Mouse (Mus musculus): ENCODE measurements around the gene Sgk2.

The Sgk2 gene

DNA sequence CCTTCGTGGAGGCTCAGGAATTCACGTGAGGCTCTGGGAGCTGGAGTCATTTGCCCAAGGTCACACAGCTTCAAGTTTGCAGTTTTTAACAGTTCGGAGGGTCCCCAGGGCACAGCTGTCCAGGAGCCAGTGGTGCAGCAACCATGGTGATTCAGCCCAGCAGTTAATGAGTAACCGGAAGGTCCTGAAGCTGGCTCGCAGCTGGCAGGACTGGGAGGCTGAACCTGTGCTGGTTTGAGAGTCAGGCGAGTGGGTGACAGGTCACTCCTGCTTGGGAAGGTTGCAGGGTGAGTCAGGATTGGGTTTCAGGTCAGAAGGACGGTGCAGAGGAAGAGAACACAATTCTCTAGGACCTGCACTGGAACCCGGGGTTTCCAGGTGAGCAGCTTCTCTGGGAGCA is at the start of gene Sgk2:
Gene Sgk2 (plus strand): TSS at position 113 of the 400 bp plus-strand sequence.
- DNase-seq, result no peak

DNA sequence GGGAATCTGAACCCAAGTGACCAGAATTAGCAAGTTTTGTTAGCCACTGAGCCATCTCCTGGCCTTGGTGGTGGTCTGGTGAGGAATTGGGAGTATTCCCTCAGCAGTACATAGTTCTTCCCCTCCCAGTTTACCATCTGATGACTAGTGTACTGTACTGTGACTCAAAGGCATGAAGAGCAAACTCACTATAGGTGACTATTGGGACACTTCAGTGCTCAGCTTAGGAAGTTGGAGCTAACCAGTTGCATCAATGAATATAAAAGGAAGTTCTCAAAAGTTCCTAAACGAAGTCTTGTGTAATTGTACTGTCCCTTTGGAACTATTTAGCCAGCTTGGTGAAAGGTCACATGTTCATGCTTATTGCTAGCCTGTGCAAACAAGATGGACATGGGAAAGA is 47.6 kb upstream of the Sgk2 start:
- DNase-seq, result no peak

DNA sequence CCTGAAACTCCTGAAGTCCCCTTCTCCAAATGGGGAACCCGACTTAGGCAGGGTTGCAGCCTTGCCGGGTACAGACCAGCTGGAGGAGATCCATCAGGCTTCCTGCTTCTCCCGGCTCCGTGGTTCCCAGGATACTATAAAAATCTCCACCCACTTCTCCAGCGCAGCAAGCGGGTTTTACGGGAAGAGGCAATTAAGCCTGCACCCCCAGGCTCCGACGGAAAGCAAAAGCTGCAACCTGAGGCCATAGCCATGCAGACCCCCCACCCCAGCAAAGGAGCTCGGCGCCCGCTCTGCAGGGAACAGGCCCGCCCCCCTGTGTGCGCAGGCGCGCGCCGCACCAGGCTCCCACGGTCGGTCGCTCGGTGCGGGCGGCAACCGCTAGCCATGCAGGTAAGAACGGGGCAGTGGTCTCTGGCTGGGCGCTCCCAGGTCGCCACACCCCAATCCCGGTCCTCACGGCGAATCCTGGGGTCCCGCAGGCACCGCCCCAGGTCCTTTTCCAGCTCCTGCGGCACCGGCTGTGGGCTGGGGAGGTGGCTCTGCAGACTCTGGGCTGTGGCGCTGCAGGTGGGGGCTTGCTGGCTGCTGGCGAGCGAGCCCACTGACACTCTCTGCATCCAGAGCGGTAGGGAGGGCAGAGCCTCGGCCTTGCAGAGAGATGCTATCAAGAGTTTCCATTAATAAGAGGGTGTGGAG is 43.8 kb upstream of the Sgk2 start, which contains the start of gene L3mbtl1:
Gene L3mbtl1 (plus strand): TSS at position 325 of the 699 bp plus-strand sequence.
- DNase-seq, result peak; percentile 42

DNA sequence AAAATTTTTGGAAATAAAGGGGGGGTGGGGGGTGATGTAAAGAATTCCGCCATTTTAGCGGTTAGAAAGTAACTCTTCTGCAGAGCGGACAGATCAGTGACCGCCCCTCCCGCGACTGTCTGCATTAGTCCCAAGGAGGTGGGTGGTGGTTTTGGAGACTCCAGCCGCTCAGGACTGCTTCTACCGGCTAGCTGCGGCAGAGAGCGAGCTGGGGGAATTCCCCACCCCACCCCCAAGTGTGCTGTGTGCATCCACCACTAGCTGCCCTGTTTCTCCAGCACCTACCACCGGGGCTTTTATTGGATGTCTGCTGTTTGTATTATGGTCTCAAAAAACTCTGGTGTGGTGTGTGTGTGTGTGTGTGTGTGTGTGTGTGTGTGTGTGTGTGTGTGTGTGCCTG is 43.2 kb upstream of the Sgk2 start:
- no peak for DNase-seq

DNA sequence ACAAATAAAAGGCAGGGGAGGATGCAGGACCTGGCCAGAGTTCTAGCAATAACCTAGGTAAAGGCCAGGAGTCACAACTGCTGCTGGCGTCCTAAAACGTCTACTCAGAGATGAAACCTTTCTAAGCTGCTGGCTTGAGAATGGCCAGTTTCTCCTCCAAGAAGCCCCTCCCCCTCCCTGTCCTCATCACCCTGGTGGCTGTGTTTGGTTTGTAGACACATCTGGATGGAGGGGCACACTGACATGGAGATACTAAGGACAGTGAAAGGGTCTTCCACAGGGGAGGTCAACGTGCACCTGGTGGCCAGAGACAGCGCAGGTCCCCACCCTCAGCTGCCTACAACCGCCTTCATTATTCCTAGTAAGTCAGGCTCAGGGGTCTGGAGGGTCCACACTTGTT is 40.2 kb upstream of the Sgk2 start:
- DNase-seq, result no peak

DNA sequence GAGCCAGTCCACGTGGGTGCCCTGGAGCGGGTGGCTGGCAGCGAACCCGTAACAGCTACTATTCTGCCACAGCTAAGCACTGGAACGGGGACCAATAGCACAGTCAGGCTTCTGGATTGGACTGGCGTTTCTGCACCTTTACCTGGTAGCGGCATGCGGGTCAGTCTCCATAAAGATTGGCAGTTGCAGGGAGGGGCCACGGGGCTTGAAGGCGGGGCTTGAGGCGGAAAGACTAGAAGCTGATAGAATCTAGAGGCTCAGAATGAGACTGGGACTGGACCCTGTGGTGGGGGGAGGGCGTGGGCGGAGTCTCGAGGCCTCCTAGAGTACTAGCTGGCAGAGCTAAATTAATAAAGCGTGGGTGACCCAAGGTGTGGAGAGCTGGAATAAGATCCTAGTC is 39.4 kb upstream of the Sgk2 start:
- DNase-seq, result peak; percentile 44

DNA sequence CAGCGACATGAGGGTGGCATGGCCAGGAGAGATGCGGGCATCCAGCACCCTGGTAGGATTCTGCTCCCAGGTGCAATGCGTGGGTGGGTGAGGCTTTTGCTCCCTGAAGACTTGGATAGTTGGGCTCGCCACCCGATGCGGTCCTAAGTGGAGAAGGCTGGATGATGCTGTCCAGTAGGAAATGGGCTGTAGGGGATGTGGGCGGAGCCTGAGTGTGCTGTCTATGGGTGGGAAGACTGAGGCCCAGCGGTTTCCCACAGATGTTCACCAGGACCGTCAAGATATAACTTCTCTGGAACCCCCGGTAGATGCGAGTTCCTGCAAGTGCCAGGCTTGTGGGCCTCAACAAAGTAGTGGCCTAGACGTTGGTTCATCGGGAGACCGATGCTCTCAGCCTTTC is 38.9 kb upstream of the Sgk2 start:
- DNase-seq, result no peak

DNA sequence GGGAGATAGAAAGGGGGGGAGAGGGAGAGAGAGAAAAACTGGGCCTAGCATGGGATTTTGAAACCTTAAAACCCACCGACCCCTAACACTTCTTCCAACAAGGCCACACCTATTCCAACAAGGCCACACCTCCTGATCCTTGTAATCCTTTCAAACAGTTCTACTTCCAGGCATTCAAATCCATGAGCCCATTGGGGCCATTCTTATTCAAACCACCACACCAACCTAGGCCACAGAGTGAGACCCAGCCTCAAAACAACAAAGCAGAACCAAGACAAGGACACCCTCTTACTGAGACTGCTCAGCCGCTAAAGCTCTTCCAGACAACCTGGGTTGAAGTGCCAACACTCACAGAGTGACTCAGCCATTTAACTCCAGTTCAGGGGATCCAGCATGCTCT is 36.4 kb upstream of the Sgk2 start:
- no peak for DNase-seq

DNA sequence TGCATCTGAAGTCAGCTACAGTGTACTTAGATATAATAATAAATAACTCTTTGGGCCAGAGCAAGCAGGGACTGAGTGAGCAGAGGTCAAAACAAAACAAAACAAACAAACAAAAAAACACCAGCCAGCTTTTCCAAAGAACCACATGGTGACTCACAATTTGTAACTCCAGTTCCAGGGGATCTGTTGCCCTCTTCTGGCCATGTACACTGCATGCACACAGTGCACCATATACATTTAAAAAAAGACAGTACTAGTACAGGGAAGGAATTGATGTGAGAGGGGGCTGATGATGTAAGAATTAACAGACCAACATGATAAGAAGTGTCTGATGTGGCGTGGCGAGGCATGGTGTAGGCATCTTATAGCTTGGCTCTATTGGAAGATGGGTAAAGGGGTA is 30.3 kb upstream of the Sgk2 start:
- no peak for DNase-seq

DNA sequence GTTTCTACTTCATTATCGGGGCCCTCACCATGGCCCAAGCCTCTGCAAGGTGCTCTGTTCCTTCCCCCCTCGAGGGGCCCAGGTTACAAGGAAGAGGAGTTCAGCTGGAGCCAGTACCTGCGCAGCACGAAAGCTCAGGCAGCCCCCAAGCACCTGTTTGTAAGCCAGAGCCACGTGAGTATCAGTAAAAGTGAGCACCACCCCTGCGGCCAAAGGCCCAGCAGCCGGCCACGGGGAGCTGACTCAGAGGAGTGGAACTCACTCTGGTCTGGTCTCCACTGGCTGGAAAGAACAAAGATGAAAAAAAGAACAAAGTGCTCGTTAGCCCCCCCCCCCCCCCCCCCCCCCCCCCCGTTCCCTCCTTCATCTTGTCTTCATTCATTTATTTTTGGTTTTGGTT is 25.8 kb upstream of the Sgk2 start:
- no peak for DNase-seq

DNA sequence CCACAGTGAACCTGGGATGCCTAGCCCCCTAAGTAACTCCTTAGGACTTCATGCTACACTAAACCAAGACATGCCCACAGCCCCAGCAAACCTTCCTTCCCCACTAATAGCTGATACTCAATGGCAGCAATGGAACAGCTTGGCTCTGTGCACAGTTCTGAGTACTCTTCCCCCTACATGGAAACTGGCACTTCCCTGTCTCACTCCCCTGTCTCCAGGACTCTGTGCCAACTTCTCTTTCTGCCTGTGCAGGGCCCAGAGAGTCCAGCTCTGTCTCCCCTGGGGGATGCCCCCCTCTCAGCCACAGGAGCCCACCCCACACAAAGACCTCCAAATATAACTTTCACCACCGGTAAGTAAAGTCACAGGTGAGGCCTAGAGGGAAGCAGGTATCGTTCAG is 20.4 kb upstream of the Sgk2 start:
- no peak for DNase-seq

DNA sequence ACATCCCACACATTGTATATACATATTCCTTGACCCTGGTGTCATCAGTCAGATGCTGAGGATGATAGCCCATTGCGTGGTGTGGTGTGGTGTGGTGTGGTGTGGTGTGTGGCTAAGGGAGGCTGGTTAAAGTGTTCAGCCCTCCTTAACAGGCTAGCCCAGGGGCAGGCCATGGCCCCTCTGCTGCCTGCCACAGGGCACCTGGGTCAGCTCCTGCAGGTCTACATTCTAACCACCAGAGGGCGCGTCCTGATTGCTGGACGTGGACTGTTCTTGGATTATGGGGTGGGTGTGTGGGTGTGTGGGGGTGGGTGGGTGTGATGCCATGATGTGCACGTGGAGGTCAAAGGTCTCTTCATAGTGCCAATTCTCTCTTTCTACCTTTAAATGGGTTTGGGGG is 18.8 kb upstream of the Sgk2 start:
- DNase-seq, result no peak

DNA sequence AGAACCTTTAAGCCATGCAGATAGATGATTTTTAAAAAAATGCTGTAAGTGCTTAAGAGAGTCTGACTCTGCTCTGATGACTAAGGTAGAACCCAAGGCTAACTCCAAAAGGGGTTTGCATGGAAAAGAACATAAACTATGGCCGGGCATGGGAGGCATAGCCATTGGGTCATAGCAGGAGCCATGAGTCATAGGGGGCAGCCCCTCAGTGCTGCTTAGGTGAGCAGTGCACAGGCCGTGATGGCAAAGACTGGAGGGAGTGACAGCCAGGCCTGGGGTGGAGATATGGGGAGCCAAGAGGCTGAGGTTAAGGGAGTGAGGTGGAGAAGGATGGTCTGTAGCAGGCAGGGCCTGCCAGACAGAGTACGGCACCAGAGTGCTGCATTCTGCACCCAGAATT is 18.0 kb upstream of the Sgk2 start:
- no peak for DNase-seq

DNA sequence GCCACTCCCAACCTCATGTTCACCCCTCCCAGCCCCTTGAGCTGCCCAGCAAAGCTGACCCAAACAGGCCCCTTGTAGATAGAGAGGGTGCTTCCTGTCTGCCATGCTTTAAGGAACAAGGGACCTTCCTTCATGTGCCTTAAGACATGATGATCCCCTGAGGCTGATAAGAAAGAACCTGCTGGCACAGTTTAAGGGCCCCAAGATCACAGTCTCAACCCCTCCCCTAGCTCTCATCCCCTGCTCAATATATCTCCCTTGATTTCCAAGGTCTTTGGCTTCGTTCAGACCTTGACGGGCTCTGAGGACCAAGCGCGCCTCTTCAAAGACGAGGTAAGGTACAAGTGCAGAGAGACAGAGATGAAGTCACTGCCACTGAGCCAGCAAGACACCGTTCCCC is 16.2 kb upstream of the Sgk2 start:
- no peak for DNase-seq

DNA sequence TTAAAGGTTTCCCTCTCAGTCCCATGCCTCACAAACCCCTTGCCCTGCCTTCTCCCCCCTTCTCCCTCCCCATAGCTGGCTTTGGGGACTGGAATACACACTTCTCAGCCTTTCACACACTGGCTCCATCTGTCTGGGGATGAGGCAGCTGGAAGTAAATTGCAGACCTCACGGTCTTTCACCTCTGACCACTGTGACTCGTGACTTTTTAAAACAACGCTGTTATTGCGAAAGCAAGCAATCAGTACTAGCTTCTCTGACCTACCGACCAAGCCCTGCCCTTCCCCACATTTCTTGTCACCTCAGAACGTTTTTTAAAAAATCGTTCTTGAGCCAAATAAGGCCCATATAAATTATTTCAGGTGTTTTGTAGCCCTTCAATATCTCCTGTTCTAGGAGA is 14.4 kb upstream of the Sgk2 start:
- no peak for DNase-seq

DNA sequence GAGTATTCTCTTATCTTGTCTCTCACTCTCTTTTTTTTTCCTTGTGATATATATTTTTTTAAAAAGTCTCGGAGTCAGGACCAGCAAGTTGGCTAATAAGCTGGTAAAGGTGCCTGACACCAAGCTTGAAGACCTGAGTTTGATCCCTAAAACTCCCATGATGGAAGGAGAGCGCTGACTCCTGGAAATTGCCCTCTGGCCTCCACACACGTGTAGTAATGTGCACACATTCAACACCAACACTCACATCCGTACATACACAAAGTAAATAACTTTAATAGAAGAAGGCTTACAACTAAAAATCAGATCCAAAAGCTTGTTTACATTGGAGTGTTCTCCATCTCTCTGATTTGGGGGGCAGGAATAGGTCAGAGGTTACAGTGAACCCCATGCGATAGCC is 13.9 kb upstream of the Sgk2 start:
- DNase-seq, result no peak

DNA sequence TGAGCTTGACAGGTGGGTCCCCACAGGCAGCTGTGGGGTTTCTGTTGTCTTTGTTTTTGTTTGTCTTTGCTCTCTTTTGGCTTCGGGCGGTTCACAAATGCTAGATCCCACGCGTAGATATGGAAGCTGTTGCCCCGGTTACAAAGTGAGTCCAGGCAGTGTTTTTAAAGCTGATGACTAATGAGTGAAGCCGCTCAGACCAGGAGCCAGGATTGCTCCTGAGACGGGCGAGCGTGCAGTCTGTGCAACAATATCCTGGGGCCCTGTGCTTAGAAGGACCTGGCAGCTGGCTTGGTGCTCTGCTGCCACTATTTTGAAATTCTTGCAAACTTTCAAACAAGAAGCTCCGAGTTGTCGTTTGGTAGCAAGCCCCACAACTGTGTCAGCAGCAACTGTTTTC is 13.5 kb upstream of the Sgk2 start:
- DNase-seq, result no peak

DNA sequence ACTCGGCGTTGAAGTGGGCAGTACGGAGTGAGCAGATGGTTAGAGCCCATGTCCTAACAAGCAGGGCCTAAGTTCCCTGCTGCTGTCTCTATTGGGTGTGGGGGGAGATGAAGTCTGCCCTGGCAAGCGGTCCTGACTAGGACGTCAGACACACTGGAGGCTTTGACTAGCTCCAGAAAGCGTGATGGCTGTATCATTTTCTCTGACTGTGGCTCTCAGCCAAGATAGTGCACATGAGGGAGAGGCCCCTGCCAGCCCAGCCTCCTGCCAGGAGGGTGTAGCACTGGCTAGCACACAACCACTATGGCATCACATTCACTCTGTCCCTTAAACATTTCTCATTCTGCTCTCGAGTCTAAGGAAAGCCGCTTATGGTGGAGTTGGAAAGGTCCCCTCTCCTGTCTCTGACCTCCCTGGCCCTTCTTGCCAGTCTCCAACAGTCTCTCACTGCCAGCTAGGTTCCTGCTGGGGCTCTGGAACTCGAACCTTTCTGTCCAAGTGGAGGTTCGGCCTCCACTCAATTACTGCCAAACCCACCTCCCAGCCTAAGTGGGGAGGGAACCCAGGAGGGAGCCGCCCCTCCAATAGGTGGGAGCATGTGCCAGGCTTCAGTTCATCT is 11.9 kb upstream of the Sgk2 start:
- no peak for DNase-seq

DNA sequence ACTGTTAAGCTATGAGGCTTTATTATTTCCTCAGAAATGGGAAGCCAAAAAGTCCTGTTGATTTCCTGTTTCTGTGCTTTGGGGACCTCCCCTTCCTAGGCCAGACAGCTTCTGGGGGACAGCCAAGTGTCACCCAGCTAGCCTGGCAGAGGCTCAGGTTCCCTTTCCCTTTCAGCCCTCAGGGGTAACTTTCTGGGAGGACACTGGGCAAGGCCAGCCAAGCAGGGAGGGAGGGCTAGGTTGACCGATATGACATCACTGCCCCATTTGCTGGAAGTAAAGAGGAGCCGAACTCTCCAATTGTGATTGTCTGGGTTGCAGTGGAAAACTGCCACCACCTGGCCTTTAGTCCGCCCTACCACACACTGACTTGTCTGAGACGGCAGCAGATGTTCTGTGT is 11.1 kb upstream of the Sgk2 start:
- DNase-seq, result no peak

DNA sequence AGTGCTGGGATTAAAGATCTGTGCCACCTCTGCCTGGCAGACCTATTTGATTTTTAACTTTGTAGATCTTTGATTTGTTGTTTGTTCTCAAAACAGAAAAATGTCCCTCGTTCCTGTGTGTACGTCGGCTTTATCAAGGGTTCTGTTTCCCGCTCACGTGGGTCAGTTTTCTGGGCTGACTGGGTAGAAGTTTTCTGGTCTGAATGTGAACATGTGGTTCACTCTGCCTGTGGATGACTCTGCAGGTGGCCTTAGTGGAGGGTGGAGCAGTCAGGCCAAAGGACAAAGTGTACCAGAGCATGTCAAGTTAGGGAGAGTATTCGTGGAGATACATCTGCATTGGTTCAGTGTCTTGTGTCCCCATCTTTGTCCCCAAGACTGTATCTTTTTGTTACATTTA is 2.7 kb upstream of the Sgk2 start:
- no peak for DNase-seq

DNA sequence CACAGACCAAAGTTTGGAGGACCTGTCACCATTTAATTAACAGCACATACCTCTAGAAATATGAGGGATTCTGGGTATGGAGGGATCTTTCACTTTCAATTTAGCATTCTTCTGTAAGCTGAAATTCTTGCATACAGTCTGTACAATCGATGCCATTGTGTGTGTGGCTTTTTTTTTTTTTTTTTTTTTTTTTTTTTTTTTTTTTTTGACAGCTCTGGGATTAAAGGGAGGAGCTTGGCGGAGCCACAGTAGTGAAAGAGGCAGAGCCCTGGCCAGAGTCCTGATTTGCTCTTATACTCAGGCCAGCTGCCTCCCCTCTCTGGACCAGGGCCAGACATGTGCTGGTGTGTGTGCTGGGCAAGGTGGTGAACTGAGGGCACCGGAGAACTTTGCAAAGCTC is 1.2 kb upstream of the Sgk2 start:
- no peak for DNase-seq

DNA sequence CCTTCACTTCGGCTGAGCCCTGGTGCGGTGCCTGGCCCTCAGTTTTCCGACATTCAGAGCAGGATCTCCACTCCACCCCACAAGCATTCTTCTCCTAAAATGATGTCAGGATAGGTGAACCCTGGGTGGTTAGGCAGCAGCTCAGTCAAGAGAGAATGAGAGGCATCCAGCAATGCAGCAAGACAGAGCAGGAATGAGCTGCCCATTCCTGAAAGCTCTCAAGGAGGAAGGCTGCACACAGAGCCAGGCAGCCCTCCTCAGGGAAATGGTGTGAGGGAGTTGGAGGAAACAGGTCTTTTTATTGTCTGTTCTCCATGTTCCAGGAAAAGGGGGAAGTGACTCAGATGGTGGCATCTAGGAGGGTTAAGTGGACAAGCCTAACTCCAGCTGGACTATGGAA is 366 bp upstream of the Sgk2 start:
- no peak for DNase-seq

DNA sequence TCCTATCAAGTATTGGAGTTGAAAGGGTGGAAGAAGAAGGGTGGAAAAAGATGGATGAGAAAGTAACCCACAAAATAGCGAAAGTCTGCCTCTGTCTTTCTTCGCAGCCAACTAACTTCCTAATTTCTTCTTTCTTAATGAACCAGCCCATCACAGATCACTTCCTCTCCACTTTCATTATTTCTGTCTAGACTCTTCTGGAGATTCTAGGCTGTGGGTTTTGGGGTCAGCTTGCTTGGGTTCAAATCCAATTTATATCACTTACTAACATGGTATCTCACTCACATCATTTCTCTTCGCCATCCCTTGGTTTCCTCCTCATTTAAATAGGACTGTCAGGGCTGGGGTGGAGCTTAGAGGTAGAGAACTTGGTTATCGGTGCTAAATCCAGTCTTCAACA is 1.1 kb downstream of the Sgk2 start:
- no peak for DNase-seq

DNA sequence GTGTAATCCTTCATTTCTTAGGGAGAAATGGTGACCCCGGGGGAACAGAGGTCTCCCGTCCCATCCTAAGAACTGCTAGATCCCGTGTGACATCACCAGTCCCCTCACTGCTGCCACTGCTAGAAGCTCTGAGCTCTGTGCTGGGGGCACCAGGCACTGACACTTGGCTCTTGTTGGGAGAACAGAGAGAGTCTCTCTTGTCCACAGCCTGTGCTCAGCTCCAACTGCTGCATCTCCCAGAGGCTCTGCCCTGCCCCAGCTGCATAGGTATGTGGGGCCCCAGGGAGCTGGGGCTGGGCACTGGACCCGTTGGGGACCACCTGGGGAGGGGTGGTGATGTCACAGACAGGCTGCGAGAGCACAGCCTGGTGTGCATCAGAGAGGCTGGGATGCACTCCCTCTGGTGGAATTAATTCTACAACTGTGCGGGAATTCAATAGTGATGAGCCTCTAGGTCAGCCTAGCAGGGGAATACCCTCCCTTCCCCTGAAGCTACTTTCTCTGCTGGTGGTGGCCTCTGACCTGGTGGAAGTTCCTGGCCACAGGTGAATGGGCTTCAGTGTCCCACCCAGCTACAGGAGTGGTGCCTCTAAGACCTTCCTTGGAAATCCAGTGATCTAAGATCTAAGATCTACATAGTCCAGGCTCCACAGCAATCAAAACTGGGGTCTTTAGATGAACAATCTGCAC is 4.4 kb downstream of the Sgk2 start:
- DNase-seq, result peak; percentile 6

DNA sequence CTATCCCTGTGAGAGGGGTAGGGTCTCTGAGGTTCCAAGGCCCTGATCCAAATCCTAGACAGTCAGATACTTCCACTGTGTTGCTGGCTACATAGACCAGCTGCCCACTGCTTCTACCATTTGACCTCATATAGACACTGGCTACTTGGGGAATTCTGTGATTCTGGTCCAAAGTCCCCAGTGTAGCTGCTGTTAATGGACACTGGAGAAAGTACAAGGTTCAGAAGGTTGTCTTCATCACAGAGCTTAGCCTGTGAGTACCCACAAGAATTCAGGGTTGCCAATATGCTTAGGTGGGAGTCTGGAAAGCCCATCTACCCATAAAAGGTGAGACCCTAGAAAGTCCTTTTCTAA is 4.9 kb downstream of the Sgk2 start:
- no peak for DNase-seq
